Mouse (Mus musculus) frontal cortex, postnatal 10 days (tissue): ENCODE measurements around the gene Ccdc186.

Experiments
- DNase-seq, 2 experiments: peaks; one replicate each; pipeline ENCODE4 v3.0.0; 2022; ENCODE audit warnings: low spot score in 2 of 2, mixed read lengths in 1 of 2

Ccdc186 gene

DNA sequence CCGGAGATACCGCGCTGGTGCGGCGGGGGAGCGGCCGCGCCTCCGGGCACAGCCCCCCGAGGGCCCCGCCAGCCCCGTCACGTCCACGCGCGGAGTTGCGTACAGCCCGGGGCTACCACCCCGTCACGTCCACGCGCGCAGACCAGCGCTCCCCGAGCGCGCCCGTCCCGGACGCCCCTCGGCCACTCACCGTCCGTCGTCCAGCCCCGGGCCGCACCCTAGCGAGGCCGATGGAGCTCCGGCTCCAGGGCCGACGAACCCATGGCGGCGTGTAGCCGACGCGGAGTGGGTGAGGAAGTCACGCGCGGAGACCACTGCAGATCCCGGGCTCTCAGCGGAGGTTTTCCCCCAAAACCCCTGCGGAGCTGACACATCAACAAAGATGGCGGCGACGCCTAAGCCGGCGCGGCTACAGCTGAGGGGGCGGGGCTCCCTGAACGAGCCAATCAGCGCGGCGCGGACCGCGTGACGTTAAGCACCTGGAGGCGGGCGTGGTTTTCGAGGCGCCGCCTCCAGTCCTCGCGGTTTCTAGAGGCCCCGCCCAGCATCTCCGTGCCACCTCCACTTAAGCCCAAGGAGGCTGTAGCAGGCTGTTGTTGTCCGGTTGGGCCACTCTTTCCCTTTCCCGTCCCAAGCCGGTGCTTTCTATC, at the start of gene Ccdc186:
Ccdc186 (minus strand) TSS at position 393 of the 650 bp plus-strand sequence.
- peak; percentile 90 to 96 for DNase-seq

DNA sequence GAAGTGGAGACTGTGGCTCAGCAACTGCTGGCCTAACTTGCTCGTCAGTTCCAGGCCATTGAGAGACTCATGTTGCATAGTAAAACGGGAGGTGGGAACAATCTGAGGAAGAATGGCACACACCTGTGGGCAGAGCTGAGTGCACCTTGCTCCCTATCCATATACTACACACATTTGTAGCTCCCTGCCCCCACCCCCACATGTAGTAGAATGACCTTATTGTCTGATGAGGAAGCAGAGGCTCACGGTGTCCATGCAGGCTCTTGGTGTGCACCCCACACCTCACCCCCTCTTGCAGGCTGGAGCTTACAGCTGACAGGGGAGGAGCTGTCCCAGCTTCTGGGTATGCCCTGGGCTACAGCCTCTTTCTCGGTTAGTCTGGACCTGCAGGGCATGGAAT, 45.7 kb upstream of the Ccdc186 start:
- no peak for DNase-seq

DNA sequence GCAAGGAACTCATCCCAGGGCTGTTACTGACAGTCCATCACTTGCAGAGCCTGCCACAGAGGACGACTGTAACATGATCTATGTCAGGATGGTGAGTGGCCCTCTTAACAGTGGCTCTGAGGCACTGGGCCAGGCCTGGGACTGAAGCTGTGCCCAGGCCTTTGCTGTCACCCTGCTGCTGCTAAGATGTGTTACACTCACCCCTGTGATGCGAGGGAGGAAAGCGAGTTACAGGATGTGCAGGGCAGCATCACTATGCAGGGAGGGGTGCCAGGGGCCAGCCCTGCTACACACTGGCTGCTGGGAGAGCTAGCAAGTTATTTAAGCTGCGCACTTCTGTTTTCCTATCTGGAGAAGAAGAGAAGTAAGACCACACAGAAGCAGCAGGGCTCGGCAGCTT, 34.5 kb upstream of the Ccdc186 start:
- DNase-seq = no peak

DNA sequence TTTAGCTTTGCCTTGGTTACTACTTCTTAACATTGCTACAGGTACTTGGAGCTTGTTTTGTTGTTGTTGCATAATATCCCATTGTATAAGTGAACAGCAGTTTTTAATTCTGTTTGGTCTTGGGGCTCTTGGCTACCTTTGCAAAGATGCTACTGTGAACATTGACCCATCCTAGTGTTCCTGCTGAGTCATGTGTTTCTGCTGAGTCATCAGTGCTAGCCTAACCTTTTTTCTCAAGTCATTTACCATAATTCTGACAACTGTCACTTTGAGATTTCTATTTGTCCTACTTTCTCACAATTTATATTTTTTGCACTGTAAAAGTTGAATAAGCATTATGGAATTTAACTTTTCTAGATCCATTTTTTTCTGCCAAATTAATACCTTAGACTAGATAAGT, 30.6 kb upstream of the Ccdc186 start:
- DNase-seq = no peak

DNA sequence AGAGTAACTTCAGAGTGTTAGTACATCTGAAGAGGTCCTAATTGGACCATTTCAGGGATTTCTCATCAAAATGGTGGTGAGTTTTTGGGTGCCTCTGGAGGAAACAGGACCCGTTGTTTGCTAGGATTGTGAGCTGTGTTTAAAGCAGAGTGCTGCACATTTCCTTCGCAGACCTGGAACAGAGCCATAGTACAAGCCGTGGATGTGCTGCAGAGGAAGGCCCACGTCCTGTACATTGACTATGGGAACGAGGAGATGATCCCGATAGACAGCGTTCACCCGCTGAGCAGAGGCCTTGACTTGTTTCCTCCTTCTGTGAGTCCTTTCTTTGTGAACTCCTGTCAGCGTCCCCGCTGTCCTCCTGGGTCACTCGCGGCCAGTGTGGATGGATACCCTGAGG, 21.0 kb upstream of the Ccdc186 start:
- DNase-seq = no peak

DNA sequence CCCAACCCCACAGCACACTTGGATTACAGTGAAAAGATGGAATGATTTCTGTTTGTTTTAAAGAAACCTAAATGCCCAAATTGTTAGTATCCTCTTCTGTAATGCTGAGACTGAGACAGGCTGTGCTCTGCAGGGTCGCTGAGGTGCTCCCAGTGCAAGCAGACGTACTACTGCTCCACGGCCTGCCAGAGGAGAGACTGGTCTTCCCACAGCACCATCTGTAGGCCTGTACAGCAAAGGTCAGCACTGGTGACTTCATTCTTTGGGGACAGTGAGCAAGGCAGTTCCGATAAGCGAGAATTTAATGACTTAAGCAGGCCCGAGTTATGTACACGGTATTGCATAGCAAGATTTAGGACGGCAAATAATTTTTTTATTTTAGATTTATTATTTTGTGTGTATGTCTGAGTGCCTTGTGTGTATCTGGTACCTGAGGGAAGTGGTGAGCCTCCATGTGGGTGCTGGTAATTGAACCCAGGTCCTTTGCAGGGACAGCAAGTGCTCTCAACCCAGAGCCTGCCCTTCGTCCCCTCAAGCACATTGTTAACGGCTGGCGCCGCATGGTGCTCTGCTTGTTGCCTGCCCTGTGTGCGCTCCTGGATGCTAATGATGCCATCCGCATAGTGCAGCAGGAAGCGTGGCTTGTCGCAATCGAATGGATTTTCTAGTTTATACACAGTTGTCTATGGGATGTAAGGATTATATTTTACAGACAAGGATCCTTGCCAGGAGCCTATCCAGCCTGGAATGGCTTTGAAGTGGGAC, 17.1 kb upstream of the Ccdc186 start:
- DNase-seq = no peak

DNA sequence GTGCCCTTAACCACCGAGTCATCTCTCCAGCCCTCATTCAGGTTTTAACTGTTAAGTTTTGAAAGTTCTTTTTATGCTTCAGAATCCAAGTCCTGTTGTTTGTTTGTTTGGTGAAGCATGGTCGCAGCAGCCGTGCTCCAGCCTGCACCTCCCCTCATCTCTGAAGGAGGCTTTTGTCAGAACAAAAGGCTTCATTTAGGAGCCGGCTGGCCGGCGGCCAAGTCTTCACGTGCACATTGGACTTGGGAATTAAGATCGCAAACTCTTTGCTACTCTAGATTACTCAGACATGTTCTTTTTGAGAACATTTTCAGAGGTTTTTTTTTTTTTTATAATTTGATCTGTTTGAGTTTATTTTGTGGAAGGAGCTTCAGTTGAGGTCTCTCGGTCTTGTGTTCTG, 13.3 kb upstream of the Ccdc186 start:
- DNase-seq = no peak

DNA sequence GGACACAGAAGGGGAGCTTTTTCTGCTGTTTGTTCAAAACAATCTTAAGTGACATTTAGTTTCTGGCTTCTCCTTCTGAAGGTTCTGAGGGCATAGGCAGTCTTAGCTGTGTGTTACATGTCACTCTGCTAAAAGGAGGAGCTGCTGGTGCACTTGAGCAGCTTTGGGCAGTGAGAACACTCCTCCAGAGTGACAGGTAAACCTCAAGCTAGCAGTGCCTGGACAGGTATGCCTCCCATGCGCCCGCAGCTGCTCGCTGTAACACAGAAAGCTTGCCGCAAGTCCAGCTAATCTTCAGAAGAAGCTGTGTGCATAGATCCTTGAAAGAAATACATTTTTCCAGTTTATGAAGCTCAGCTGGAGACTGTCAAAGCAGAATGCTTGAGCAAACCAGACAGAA, 8.2 kb upstream of the Ccdc186 start:
- DNase-seq = no peak

DNA sequence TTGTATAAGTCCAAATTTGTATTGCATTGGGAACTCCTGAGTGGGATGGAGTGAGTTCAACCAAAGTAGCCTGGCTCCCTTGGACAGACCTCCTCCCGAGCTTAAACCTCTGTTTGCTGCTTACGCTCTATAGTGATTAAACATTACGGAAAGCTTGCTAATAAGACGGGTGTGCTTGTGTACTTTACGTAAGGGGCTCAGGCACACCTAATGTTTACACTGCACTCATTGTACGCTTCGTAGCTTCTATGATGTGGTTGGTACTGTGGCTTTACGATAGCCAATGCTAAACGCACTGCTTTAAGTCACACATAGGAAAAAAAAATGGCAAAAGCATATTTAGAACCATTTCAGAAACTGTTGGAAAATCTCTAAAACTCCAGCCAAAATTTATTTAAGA, 7.3 kb upstream of the Ccdc186 start:
- DNase-seq = no peak

DNA sequence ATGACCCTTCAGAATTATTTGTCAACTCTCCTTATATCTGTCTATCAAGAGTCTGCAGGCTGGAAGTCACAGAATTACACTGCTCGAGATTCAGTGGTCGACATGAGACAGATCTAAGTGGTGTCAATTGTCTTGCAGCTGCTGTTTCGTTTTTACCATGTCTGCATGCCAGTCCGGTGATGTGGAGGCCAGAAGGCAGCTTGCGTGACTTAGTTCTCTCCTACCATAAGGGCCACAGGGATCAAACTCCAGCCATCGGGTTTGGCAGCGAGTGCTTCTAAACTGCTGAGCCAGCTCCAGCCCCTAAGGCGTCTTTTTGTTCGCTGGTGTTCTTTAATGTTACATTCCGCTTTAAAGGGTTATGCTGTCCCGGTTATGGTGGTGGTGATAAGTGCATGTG, 6.3 kb upstream of the Ccdc186 start:
- DNase-seq = no peak

DNA sequence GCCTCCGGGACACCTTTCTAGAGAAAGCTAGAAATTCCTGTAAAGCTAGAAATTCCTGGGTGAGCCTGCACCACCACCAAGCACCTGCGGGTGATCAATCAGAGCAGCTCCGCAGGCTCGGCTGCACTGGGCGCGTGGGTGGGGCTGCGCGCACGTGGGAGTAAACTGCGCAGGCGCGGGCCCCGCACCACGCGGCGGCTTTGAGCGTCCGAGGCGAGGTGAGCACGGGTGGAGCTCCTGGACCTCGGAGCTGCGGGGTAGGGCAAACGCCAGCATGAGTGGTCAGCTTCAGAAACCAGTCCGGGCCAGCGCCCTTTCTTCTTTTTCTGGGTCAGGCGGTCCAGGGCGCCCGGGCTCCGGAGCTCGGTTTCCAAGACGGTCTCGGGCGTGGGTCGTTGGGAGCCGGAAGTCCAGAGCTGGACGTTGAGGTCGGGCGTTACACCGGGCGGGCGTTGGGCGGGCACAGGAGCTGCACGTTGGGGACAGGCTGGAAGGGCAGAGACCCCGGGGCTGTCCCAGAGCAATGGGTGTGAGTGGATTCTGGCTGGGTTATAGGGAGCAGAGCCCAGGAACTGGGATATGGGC, 4.1 kb upstream of the Ccdc186 start, which contains the start of gene Tdrd1:
Tdrd1 (plus strand) TSS at position 163 of the 585 bp plus-strand sequence.
- no peak for DNase-seq

DNA sequence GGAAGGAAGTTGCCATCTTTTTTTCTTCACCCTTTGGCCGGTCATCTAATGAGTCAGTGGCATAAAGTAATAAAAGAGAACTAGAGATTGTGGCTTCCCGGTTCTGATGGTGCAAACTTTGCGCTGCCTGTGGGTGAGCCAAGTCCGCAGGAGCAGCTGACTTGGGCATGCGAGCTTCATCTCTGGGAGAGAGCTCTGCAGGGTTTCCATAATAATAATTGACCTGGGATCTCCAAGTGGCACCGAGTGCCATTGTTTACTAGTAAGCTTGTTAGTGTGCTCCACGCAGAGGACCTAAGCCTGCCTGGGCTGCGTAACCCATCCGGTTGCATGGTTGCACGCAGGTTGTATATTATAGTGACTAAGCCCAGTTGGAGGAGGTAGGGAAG, 452 bp upstream of the Ccdc186 start:
- DNase-seq = no peak

DNA sequence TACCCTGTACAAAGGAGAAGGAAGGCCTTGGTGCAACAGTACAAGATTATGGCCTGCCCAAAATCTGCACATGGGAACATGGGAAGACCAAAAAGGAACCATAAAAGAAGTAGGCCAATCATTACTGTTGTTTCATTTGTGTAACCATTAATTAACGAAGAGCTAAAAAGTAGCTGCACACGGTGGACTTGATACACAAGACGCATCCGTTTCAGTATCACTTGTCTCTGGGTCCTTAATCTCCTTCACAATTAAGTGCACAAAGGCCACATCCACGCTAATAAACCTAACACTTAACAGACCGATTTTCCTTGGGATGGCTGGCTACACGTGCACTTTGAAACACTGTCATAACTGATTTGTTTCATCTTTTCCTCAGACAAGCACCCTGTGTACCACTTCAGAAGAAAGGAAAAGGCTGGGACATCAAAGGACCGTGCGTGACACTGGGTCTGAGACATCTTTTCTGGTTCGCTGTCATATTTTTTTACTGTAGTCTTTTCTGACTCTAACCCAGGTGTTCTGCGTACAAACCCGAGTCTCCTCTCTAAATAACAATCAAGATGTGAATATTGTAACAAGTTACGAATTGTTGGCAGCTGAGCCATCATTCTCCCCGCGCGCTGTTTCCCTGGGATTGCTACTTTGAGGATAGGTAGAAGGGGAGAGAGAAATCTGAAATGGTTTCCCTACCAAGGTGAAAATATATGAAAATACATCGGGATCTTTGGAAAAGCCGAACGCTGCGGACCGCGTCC, 771 bp downstream of the Ccdc186 start:
- DNase-seq = no peak

DNA sequence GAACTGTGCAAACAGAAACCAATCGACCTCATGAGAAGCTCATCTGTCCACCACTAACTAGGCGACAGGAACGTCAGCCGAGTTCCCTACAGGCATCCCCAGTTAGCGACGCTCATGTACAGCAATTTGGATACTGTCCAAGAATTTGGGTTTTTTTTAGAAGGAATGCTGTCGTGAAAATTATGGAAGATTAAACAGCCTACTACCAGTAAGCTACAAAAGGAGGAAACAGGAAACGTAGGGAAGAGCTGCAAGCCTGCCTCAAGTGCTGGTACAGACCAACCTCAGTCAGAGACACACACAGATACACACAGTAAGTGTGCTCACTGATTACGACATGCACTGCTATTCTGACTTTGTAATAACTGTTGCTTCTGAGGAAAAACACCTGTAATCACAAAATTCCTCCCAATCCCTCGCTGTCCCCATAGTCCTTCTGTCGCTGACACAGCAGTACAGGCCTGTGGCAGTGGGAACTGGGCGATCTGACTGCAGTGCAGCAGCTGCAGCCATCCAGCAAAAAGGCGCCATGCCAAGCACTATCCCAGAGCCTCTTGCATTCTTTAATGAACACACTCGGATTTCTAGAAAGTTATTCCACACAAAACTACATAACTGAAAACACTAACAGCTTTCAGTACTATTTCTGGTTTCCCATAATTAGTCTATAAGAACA, 4.0 kb downstream of the Ccdc186 start:
- no peak for DNase-seq

DNA sequence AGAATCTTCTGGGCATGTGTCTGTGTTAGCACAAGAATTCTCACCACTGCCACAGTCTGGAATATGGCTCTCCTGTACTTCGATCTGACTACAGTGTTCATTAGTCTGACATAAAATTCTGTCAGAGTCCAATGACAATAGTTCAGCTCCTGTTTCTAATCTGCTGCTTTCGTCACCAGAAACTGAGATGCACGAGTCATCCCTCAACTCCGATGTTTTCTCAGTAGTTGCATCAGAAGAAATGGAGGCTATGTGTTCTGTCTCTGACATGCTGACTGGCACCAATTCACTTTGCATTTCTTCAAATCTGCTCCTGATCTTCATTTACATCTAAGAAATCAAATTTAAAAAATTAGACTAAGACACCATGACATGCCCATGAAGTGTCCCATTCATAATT, 8.6 kb downstream of the Ccdc186 start:
- DNase-seq = no peak

DNA sequence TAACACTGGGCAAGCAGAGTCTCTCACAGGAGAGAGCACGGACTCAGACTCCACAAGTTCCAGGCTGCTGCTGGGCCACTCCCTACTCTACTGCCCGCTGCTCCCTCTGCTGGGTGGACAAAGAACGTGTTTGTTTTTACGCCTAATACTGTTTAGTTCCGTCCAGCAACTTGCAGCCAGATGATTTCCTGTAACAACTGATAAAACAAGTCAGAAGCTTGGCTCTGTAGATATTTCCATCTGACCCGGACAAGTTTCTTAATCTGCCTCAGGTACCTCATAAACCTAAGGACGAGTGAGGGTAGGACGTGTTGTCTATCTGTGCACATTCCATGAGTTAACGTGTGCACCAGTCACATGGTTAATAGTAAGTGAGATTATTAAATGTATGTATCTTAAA, 10.4 kb downstream of the Ccdc186 start:
- DNase-seq = peak in 1 of 2 experiments; percentile 31

DNA sequence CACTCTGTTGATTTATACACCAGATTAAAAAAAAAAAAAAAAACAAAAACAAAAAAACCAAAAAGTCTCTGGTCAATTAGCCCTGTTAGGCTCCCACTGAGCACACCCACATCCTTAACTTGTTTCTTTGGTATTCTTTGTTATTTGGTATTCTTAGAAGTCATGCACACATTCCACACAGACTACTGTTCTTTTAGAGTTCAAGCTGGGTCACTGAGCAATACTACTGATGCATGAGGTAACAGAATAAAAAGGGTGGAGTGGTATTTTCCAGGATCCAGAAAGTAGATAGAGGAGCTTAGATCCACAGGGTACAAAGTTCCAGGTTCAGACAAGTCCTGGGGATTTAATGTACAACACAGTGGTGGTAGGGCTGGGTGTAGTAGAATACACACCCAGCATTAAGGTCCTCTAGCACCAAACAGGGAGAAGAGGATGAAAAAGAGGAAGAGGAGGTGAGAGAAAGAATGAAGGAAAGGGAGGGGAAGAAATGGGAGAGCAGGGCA, 11.3 kb downstream of the Ccdc186 start:
- DNase-seq = no peak

DNA sequence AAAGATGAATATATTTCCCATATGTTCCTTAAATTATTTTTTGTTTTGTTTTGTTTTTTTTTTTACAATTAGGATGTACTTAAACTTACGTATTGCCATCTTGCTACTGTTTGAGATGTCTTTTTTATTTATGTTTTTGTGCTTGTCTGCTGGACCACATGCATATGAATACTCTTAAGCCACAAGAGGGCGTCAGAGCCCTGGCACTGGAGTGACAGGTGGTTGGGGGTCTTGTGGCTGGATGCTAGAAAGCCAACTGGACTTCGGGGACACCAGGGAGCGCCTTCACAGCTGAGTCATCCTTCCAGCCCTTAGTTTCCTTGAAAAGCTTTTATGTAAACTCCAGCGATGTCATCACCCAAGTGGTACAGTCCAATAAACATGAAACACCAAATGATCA, 13.2 kb downstream of the Ccdc186 start:
- DNase-seq = no peak

DNA sequence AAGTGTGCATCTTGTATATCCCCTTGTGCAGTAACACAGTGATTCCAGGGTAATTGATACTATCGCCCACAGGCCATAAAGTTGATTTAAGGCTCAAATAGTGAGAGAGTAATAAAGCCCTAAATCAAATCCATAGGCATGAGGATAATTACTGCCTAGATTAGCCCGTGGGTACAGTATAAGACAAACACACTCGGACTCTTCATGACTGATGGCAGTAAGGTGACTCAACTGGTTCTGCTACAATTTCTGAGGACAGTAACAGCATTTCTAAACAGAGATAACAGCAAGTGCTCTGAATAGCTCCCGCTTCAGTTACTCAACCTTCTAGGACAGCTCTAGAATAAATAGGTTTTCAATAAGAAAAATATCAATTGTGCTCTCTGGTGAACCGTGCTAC, 14.9 kb downstream of the Ccdc186 start:
- DNase-seq = no peak

DNA sequence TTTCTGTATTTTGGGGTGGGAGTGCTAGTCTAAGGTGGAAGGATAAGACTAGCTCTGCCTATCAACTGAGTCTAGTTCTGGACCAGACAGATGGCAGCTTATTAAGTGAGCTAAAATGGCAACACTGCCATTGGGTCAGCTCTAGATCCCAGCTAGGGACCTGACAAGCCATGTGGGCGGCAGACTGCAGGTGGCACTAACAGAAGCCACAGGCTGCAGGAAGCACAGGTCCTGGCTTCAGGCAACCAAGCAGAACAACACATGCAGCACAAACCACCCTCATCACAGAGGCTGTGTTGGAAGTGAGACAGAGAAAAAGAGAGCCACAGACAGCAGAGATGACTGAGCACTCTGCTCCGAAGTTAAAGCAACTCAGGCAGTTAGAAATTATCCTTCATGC, 16.6 kb downstream of the Ccdc186 start:
- DNase-seq = no peak

DNA sequence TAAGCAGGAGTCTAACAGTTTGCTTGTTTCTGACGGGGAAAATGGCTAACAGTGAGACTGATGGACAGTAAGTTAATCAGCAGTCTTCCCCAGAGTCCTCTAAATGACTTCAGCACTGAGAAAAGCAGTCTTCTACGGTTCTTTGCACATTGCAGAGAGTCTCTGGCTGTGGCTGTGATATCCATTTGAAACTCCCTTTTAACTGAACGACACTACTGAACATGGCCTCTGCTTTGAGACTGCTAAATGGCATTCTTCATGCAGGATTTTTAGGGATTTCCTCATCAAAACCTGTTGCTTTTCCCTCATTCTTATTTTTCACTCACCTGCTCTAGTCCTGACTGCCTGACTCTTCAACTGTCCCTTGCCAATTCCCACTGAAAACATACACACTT, 19.6 kb downstream of the Ccdc186 start:
- no peak for DNase-seq
